8 mouse cellular contexts compared by ENCODE assay signal in genomic region chr11:76893570-76893969, GRCm38 (mm10). TPM values are rescaled to one million over a fixed set of nuclear protein-coding genes. Genes with fewer than 3 reads are reported as not detected.
DNase-seq lines count a peak whose midpoint lies in the region; ATAC-seq and TF ChIP-seq lines count a peak whose summit lies in the region.

No protein-coding gene starts in this region.

- no peak; the same call in 1 of the 2 replicates for TF ChIP-seq EP300 in liver, postnatal 0 days (IDR thresholded peaks at IDR 0.05; ENCODE audit: low read depth)

- TF ChIP-seq CTCF in liver, postnatal 0 days (IDR thresholded peaks at IDR 0.05; ENCODE audit: low read depth): no peak

- 42% methylated on average over 4 of the region's 4 CpGs for WGBS in embryonic facial prominence, embryonic 10.5 days
- 16% methylated on average over 4 of the region's 4 CpGs for WGBS in intestine, embryonic 16.5 days
- WGBS in liver, postnatal 0 days (ENCODE audit: insufficient replicate concordance): 12% methylated on average over 4 of the region's 4 CpGs

- ATAC-seq in intestine, embryonic 16.5 days: peak; percentile 50
- peak; percentile 40 for ATAC-seq in liver, postnatal 0 days

- H3K27me3 ChIP-seq in embryonic facial prominence, embryonic 10.5 days (replicated peaks; ENCODE audit: low read depth, poor library complexity, severe bottlenecking): no peaks in the 10 kb centered on the region
- H3K27me3 ChIP-seq in intestine, embryonic 16.5 days (replicated peaks; ENCODE audit: control insufficient read depth, insufficient read depth, low read length): no peaks in the 10 kb centered on the region
- no peaks in the 10 kb centered on the region for H3K27me3 ChIP-seq in liver, postnatal 0 days (ENCODE audit: insufficient read depth, low read length)

- H3K4me2 ChIP-seq in intestine, embryonic 16.5 days (ENCODE audit: low read depth, low read length): no peak overlapping the region
- no peak overlapping the region for H3K4me2 ChIP-seq in liver, postnatal 0 days (ENCODE audit: low read depth, low read length)

- H3K27ac ChIP-seq in embryonic facial prominence, embryonic 10.5 days (replicated peaks): peak overlapping the region; percentile 69
- no peak overlapping the region for H3K27ac ChIP-seq in intestine, embryonic 16.5 days (ENCODE audit: low read length)
- H3K27ac ChIP-seq in liver, postnatal 0 days (ENCODE audit: low read depth): peak overlapping the region; percentile 45; the same call in 1 of the 2 replicates

- H3K4me3 ChIP-seq in embryonic facial prominence, embryonic 10.5 days: no peak overlapping the region
- no peak overlapping the region for H3K4me3 ChIP-seq in intestine, embryonic 16.5 days (ENCODE audit: low read length)
- no peak overlapping the region for H3K4me3 ChIP-seq in liver, postnatal 0 days (ENCODE audit: low read depth, low read length)

- H3K36me3 ChIP-seq in embryonic facial prominence, embryonic 10.5 days (replicated peaks): no peaks in the 10 kb centered on the region
- no peaks in the 10 kb centered on the region for H3K36me3 ChIP-seq in intestine, embryonic 16.5 days (ENCODE audit: control insufficient read depth, insufficient read depth, low read length)
- no peaks in the 10 kb centered on the region for H3K36me3 ChIP-seq in liver, postnatal 0 days (replicated peaks; ENCODE audit: insufficient read depth, low read length)

- no peaks in the 10 kb centered on the region for H3K9me3 ChIP-seq in embryonic facial prominence, embryonic 10.5 days
- no peaks in the 10 kb centered on the region for H3K9me3 ChIP-seq in intestine, embryonic 16.5 days (ENCODE audit: control insufficient read depth, low read length)
- H3K9me3 ChIP-seq in liver, postnatal 0 days (ENCODE audit: low read length): no peaks in the 10 kb centered on the region

- no peak overlapping the region for H3K9ac ChIP-seq in intestine, embryonic 16.5 days (ENCODE audit: low read depth, low read length)
- H3K9ac ChIP-seq in liver, postnatal 0 days (replicated peaks): no peak overlapping the region

- peaks cover 27% of the 10 kb centered on the region for H3K4me1 ChIP-seq in embryonic facial prominence, embryonic 10.5 days
- H3K4me1 ChIP-seq in intestine, embryonic 16.5 days (ENCODE audit: control insufficient read depth, insufficient read depth, low read length): peaks cover 27% of the 10 kb centered on the region; the same call in 1 of the 2 replicates
- H3K4me1 ChIP-seq in liver, postnatal 0 days (ENCODE audit: insufficient read depth): peaks cover 30% of the 10 kb centered on the region

- DNase-seq in adrenal gland, adult 2 months: peak; percentile 61
- peak; percentile 27 for DNase-seq in embryonic facial prominence, embryonic 10.5 days (ENCODE audit: low spot score)
- DNase-seq in liver, postnatal 0 days: peak; percentile 26
- no peak for DNase-seq in spleen, adult 18-20 months
- no peak for DNase-seq in right cerebral cortex, adult 18-20 months
- DNase-seq in layer of hippocampus, adult 18-20 months (ENCODE audit: low spot score in 2 of 2): no peak
- DNase-seq in layer of hippocampus, postnatal 25 days (ENCODE audit: extremely low spot score in 1 of 2, low spot score in 1 of 2): no peak

RNA-seq across cellular contexts. Expression of gene Tmigd1, which starts 8.4 kb away (rescaled TPM):
- under 1 TPM; 0.41 to 0.63 TPM for total RNA-seq in adrenal gland, adult 2 months (2021)
- polyA plus RNA-seq in adrenal gland, adult 2 months (2012; rRNA removed): not detected in 2 replicates
- not detected in 2 replicates for polyA plus RNA-seq in embryonic facial prominence, embryonic 10.5 days (2016; fragmentation: Nextera tagmentation; extraction: Ambion mirVana)
- 2.7 and 6.9 TPM in 2 replicates for polyA plus RNA-seq in intestine, embryonic 16.5 days (2015; fragmentation: Nextera tagmentation; extraction: Ambion mirVana)
- 0.11 TPM in 1 of 2 replicates, not detected in the other for polyA plus RNA-seq in liver, postnatal 0 days (2015; fragmentation: Nextera tagmentation; extraction: Ambion mirVana)
- total RNA-seq in layer of hippocampus, adult 18-20 months (2021): not detected
- total RNA-seq in layer of hippocampus, postnatal 25 days (2021): not detected

RNA-seq across cellular contexts. Expression of gene Blmh, which starts 31.0 kb away (rescaled TPM):
- total RNA-seq in adrenal gland, adult 2 months (2021): 10 to 100 TPM; 40.5 to 58.2 TPM
- 3.4 and 3.8 TPM in 2 replicates for polyA plus RNA-seq in adrenal gland, adult 2 months (2012; rRNA removed)
- polyA plus RNA-seq in embryonic facial prominence, embryonic 10.5 days (2016; fragmentation: Nextera tagmentation; extraction: Ambion mirVana): 203 and 207 TPM in 2 replicates
- polyA plus RNA-seq in intestine, embryonic 16.5 days (2015; fragmentation: Nextera tagmentation; extraction: Ambion mirVana): 113 and 119 TPM in 2 replicates
- 34.2 and 34.6 TPM in 2 replicates for polyA plus RNA-seq in liver, postnatal 0 days (2015; fragmentation: Nextera tagmentation; extraction: Ambion mirVana)
- total RNA-seq in layer of hippocampus, adult 18-20 months (2021): 10 to 100 TPM; 47.4 to 54.4 TPM
- 10 to 100 TPM; 58.4 to 58.7 TPM for total RNA-seq in layer of hippocampus, postnatal 25 days (2021)

RNA-seq across cellular contexts. Expression of gene Cpd, which starts 46.8 kb away (rescaled TPM):
- 10 to 100 TPM; 34.0 to 37.4 TPM for total RNA-seq in adrenal gland, adult 2 months (2021)
- polyA plus RNA-seq in adrenal gland, adult 2 months (2012; rRNA removed): 14.1 and 15.1 TPM in 2 replicates
- polyA plus RNA-seq in embryonic facial prominence, embryonic 10.5 days (2016; fragmentation: Nextera tagmentation; extraction: Ambion mirVana): 7.9 and 8.5 TPM in 2 replicates
- 4.7 and 5.4 TPM in 2 replicates for polyA plus RNA-seq in intestine, embryonic 16.5 days (2015; fragmentation: Nextera tagmentation; extraction: Ambion mirVana)
- 3.3 and 3.7 TPM in 2 replicates for polyA plus RNA-seq in liver, postnatal 0 days (2015; fragmentation: Nextera tagmentation; extraction: Ambion mirVana)
- 10 to 100 TPM; 61.3 to 63.9 TPM for total RNA-seq in layer of hippocampus, adult 18-20 months (2021)
- 10 to 100 TPM; 57.7 to 62.8 TPM for total RNA-seq in layer of hippocampus, postnatal 25 days (2021)

Comparison
In these comparisons a context has a peak if more than half of its experiments do, and no peak if none do; other contexts are left out.
1. DNase-seq: peak in adrenal gland, adult 2 months (single experiment), embryonic facial prominence, embryonic 10.5 days (single experiment) and liver, postnatal 0 days (single experiment); none in spleen, adult 18-20 months (0 of 2), right cerebral cortex, adult 18-20 months (single experiment), layer of hippocampus, adult 18-20 months (0 of 2) and layer of hippocampus, postnatal 25 days (0 of 2).